Mouse (Mus musculus): Measurements from ENCODE around the gene Efna5.

- no peak for TF ChIP-seq USF1 (IDR thresholded peaks at IDR 0.05; ENCODE audit: low read depth)
- no peak for TF ChIP-seq E2F4 (IDR thresholded peaks at IDR 0.05; ENCODE audit: insufficient read depth)
- no peak for TF ChIP-seq POLR2A (IDR thresholded peaks at IDR 0.05; ENCODE audit: insufficient read length, low read depth)
- no peak for TF ChIP-seq MAX (IDR thresholded peaks at IDR 0.05; ENCODE audit: low read depth)
- no peak for TF ChIP-seq CEBPB (IDR thresholded peaks at IDR 0.05; ENCODE audit: insufficient read depth, poor library complexity, severe bottlenecking)
- TF ChIP-seq MYOG (IDR thresholded peaks at IDR 0.05; ENCODE audit: control insufficient read depth in 1 of 3, insufficient read depth in 1 of 3, insufficient read length in 2 of 3, low read depth in 2 of 3): no peak
- no peak for TF ChIP-seq REST (IDR thresholded peaks at IDR 0.05; ENCODE audit: insufficient read depth, insufficient read length)
These were observed 16.2 kb downstream of the Efna5 start for GRCm38 (mm10) chr17:62864966-62865365.
